Mouse (Mus musculus) Patski (cell line): ENCODE measurements around the gene Tfb2m. TPM values are rescaled to one million over a fixed set of nuclear protein-coding genes. Genes with fewer than 3 reads are reported as not detected.

Source experiments
- ATAC-seq: fragments of 100-300 bp; one replicate; pipeline ENCODE4 v1.8.0; 2021
- CTCF ChIA-PET: fragments of 350-600 bp; sonication (Branson Sonifier 250); formaldehyde crosslinking; loops from one replicate; lab custom pipeline; 2022; ENCODE audit warnings: inconsistent platforms; lab: Charles Lee
- POLR2A ChIA-PET: fragments of 350-600 bp; sonication (Branson Sonifier 250); formaldehyde crosslinking; loops from one replicate; lab custom pipeline; 2022; ENCODE audit warnings: antibody characterized with exemption, inconsistent platforms; lab: Charles Lee
- DNase-seq: peaks from one replicate; pipeline ENCODE4 v3.0.0-alpha.2; 2011; ENCODE audit warnings: low read depth, low spot score
- H3K27me3 ChIP-seq: fragments of 371-371 bp; one replicate; pipeline ENCODE4 v1.5.1; 2021
- CTCF ChIP-seq: fragments of 100-300 bp; IDR thresholded peaks from one replicate; pipeline ENCODE4 v1.5.1; 2021
- in situ Hi-C: fragments of 300-500 bp; cut with MboI; formaldehyde crosslinking; loops from 3 replicates; pipeline ENCODE4 v1.11.1; 2018; ENCODE audit warnings: low pct_unique_long_range_greater_than_20kb, mixed read lengths
- polyA plus RNA-seq: library from polyadenylated mRNA; unstranded; gene quantifications from one replicate; pipeline ENCODE4 v1.2.3, GENCODE M21; 2021

Tfb2m gene
- polyA plus RNA-seq, 1 experiment from 2014 or later = 28.7 TPM

DNA sequence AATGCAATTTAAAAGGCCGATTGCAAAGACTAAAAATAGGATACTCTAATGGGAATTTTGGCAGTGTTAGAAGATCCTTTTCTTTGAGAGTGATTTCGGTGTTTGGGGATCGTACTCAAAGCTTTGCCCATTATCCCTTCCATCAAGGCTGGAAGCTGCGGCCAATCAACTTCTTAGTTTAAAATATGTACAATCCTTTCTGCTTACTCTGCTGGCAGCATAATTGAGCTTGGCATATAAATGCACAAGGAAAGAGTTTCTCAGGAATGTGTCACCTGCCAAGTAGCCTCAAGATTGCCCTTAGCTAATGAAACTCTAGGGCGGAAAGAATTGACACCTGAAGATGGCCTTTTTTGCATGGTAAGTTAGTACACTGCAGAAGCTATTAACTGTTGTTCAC is 1.1 kb upstream of the Tfb2m start:
- no peaks in the 10 kb centered on the region for H3K27me3 ChIP-seq
- CTCF ChIA-PET = interaction anchor here (0.8 to 1.6 kb wide), 6 partner anchors 16 to 86 kb away, joined by 3 to 5 read pairs (median 3); no protein-coding TSS in a partner anchor
- in situ Hi-C loops = no loop called here
- DNase-seq = no peak
- POLR2A ChIA-PET = no interaction called here
- no peak for ATAC-seq
- no peak for TF ChIP-seq CTCF

DNA sequence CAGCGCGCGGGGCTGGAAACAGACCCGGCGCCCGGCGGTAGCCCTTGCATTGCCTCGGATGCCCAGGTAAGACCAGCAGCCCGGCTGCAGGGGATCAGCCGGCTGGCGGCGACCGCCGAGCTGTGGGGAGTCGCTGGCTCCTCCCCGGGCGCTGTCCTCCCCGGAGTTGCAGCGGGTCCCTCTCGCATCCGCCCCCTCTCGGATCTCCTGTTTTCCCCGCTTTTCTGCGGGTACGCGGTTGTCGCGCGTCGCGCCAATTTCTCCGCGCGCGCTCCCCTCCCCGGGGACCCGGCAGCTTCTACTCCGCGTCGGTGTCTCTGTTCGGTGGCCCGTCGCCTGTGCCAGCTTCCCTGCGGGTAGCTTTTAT is 467 bp upstream of the Tfb2m start:
- in situ Hi-C loops = no loop called here
- CTCF ChIA-PET = interaction anchor here (0.8 to 1.6 kb wide), 6 partner anchors 15 to 86 kb away, joined by 3 to 5 read pairs (median 3); no protein-coding TSS in a partner anchor
- no peak for TF ChIP-seq CTCF

DNA sequence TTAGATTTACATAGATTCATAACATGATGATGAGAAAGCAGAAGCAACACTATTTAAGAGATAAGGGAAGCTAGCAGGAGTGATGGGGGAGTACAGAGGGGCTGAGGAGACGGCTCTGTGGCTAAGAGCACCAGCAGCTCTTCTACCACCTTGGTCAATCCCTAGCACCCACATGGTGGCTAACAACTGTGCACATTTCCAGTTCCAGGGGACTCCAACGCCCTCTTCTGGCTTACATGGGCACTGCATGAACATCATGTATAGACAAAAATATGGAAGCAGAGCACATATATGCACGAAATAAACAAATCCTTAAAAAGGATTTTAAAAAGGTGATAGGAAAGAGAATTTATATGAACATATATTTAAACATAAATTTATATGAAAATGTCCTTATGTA is 4.6 kb downstream of the Tfb2m start:
- TF ChIP-seq CTCF = peak; percentile 58
- H3K27me3 ChIP-seq = no peaks in the 10 kb centered on the region
- in situ Hi-C loops = no loop called here
- no peak for DNase-seq
- ChIA-PET CTCF (interaction anchor here (0.6 to 1.1 kb wide), 5 partner anchors 9 to 39 kb away, joined by 3 read pairs; no protein-coding TSS in a partner anchor), POLR2A (interaction anchor here (1.0 to 1.5 kb wide), 2 partner anchors 24 to 32 kb away, joined by 3 read pairs; partner anchors contain the start of gene Smyd3)
- no peak for ATAC-seq

More for the DNA sequence above, 467 bp upstream of the Tfb2m start:
- H3K27me3 ChIP-seq = no peaks in the 10 kb centered on the region
- ATAC-seq (peak; percentile 55), DNase-seq (no peak)
- POLR2A ChIA-PET = no interaction called here

DNA sequence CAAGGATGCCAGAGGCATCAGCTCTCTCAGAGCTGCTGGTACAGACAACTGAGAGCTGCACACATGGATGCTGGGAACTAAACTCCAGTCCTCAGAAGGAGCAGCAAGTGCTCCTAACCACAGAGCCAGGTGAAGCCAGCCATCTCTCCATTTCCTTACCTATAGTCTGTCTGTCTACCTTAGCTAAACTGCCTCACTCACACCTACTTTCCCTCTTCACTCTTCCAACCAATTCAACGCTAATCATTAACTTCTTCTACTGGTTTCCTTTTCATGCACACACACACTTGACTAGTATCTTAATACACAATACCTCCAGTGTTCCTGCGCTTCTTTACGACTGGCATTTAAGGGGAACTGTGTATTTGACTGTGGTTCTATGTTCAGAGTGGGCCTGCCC is 6.2 kb downstream of the Tfb2m start:
- no peak for TF ChIP-seq CTCF
- H3K27me3 ChIP-seq = no peaks in the 10 kb centered on the region
- ChIA-PET CTCF (no interaction called here), POLR2A (no interaction called here)
- ATAC-seq (no peak), DNase-seq (no peak)
- in situ Hi-C loops = no loop called here

DNA sequence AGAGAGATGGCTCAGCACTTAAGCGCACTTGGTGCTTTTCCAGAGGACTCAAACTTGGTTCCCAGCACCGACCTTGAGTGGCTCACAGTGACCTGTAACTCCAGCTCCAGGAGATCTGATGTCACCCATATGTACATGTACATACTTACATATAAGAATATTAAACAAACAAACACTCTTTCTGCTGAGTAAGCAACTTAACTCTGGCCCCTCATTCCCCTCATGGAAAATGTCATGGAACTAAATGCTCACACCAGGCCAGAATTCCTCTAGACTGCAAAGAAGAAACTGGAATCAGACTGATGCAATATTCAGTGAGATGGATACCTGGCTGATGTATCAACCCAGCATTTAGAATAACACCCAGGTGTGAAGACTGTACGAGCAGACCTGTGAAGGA is 7.0 kb downstream of the Tfb2m start:
- in situ Hi-C loops = no loop called here
- CTCF ChIA-PET = interaction anchor here (1.0 kb wide), 1 partner anchor 84 kb away, joined by 3 read pairs; no protein-coding TSS in a partner anchor
- H3K27me3 ChIP-seq = no peaks in the 10 kb centered on the region
- DNase-seq = no peak
- ATAC-seq = no peak
- TF ChIP-seq CTCF = no peak
- POLR2A ChIA-PET = no interaction called here

DNA sequence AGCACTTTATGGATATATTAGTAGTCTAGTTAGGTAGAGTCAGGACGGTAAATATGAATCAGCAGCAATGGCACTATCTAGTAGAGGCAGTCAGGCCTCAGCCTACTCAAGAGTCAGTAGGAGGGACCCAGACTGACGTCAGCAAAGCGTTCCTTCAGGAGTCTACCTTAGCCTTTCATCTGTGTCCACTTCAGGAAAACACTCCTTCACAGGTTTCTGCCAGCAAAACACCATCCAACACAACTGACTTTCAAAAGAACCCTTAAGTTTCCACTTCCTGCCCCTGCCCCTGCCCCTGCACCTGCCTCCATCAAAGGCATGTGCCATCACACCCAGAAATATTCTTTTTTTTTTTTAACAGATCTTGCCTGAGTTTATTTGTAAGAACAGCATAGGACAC is 26.2 kb downstream of the Tfb2m start:
- POLR2A ChIA-PET = no interaction called here
- CTCF ChIA-PET = interaction anchor here (1.0 kb wide), 1 partner anchor 27 kb away, joined by 3 read pairs; the partner anchor contains the start of genes Cnst and Tfb2m
- TF ChIP-seq CTCF = no peak
- no peak for DNase-seq
- no peak for ATAC-seq
- in situ Hi-C loops = loop anchor here (25.0 kb wide), 1 partner anchor 217 kb away; the partner anchor contains the start of gene Kif28
- H3K27me3 ChIP-seq = no peaks in the 10 kb centered on the region

DNA sequence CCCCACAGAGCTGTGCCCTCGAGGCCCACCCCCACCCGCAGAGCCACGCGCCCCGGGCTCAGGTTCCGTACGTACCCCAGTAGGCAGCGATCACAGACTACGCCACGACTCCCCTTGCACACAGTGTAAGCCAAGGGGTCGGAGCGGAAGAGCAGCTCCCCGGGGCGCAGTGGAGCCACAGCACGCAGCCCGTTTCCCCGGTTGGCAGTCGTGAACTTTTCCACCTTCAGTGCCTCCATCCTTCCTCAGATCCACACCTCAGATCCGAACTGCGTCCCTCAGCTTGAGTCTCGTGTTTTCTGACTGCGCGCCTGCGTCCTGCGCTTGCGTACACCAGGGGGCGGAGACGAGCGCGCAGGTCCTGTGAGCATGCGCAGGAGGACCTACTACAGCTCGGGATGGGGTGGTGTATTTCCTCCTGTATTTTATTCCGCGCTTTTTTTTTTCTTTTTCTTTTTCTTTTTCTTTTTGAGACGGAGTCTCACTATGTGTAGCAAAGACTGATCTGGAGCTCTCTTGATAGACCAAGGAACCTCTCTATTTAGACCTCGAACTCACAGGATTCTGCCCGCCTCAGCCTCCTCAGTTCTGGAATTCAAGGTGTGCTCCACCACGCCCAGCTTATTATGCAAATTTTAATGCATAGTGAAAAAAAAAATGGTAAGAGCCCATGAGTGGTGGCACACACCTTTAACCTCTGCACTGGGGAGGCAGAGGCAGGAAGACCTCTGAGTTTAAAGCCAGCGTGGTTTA is 28.2 kb downstream of the Tfb2m start, which contains the start of gene Smyd3:
Gene Smyd3, minus strand, starts transcription at position 329 of the 753 bp plus-strand sequence.
- ChIA-PET CTCF (interaction anchor here (0.9 to 1.9 kb wide), 4 partner anchors 12 to 117 kb away, joined by 3 to 7 read pairs (median 4); no protein-coding TSS in a partner anchor), POLR2A (interaction anchor here (0.6 to 1.4 kb wide), 8 partner anchors 13 to 578 kb away, joined by 3 to 4 read pairs (median 3); no protein-coding TSS in a partner anchor)
- TF ChIP-seq CTCF = peak; percentile 66
- no peaks in the 10 kb centered on the region for H3K27me3 ChIP-seq
- DNase-seq (peak; percentile 34), ATAC-seq (peak; percentile 78)
- in situ Hi-C loops = loop anchor here (25.0 kb wide), 1 partner anchor 219 kb away; the partner anchor contains the start of gene Kif28

DNA sequence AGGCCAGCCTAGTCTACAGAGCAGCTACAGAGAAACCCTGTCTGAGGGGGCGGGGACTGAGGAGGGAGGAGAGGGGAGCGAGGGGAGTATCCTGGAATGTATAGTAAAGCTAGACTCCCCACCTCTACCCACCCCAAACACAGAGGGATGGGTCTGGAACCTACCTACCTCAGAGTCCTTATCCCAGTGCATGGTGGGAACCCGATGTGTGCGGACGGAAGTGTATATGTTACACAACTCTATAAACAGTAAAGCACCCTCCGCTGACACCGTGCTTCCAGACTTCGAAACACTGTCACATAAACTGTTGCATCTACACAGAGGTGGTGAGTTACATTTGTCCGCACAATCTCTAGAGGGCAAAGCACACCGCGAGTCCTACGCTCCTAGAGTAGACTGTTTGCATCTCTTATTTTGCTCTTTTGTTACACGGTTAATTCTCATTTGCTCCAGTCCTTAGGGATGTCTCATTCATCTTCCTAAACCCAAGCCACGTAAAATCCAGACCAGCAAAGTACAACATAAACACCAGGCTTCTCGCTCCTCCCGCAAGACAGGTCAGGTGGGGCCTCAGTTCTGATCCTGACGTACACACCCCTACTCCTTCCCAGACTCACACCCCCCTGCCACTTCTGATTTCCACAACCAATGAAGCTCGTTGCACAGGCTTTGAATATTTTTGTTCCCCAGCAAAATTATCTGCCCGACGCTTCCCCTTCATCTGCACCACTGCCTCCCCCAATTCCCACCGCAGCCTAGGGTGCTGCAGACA is 28.9 kb downstream of the Tfb2m start:
- ChIA-PET CTCF (interaction anchor here (1.1 to 2.1 kb wide), 5 partner anchors 11 to 118 kb away, joined by 3 to 8 read pairs (median 5); no protein-coding TSS in a partner anchor), POLR2A (interaction anchor here (0.6 to 1.4 kb wide), 5 partner anchors 12 to 115 kb away, joined by 3 to 4 read pairs (median 3); no protein-coding TSS in a partner anchor)
- DNase-seq (no peak), ATAC-seq (peak; percentile 31)
- TF ChIP-seq CTCF = no peak
- in situ Hi-C loops = loop anchor here (25.0 kb wide), 1 partner anchor 220 kb away; the partner anchor contains the start of gene Kif28
- H3K27me3 ChIP-seq = no peaks in the 10 kb centered on the region

DNA sequence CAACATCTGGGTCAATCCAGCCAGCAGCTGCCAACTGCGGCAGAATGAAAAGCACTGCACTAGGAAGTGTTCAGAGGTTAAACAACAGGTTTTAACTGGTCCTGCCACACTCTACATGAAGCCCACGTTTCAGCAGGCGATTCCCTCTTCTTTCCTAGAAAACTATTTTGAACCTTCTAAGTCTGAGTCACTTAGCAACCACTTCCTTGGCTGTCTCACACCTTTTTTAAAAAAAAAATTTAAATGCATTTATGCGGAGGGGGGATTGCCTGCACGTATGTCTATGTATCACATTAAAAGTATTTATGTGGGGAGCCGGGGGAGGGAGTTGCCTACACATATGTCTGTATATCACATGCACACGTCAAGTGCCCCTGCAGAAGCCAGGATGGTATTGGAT is 34.2 kb downstream of the Tfb2m start:
- ATAC-seq (no peak), DNase-seq (no peak)
- ChIA-PET POLR2A (interaction anchor here (0.7 kb wide), 1 partner anchor 51 kb away, joined by 3 read pairs; no protein-coding TSS in a partner anchor), CTCF (no interaction called here)
- no peak for TF ChIP-seq CTCF
- in situ Hi-C loops = loop anchor here (25.0 kb wide), 1 partner anchor 225 kb away; the partner anchor contains the start of gene Kif28
- no peaks in the 10 kb centered on the region for H3K27me3 ChIP-seq
